Mouse (Mus musculus) bone marrow macrophage, adult 2 months (primary cell): ENCODE results near the gene Tas1r1. TPM values are rescaled to one million over a fixed set of nuclear protein-coding genes. Genes with fewer than 3 reads are reported as not detected.
"Not testable (repeated sequence)": the region's sequence is repeated elsewhere in the genome, so short reads cannot be mapped to it uniquely, and the experiment has no call there.

Source experiments
- H3K27ac ChIP-seq: 2 replicates; pipeline ENCODE4 v1.5.1; 2012; ENCODE audit warnings: low read depth, low read length; ENCODE audit not compliant: insufficient read depth
- H3K4me1 ChIP-seq: 2 replicates; pipeline ENCODE4 v1.6.1; 2012; ENCODE audit warnings: low read length; ENCODE audit not compliant: control insufficient read depth, insufficient read depth
- H3K4me3 ChIP-seq: 2 replicates; pipeline ENCODE4 v1.5.1; 2012; ENCODE audit warnings: mild to moderate bottlenecking, low read length, moderate library complexity; ENCODE audit not compliant: insufficient read depth
- CTCF ChIP-seq: IDR thresholded peaks from 2 replicates; pipeline ENCODE4 v1.5.1; 2012; ENCODE audit warnings: low read depth, mild to moderate bottlenecking, low read length, moderate library complexity
- POLR2A ChIP-seq: IDR thresholded peaks from 2 replicates; pipeline ENCODE4 v1.6.1; 2012; ENCODE audit warnings: mild to moderate bottlenecking, low read depth, low read length, borderline replicate concordance
- polyA plus RNA-seq: library from polyadenylated mRNA; stranded (reverse); fragments of >200 nt; gene quantifications from 2 replicates; pipeline ENCODE4 v1.2.4, GENCODE M21; 2012; ENCODE audit not compliant: missing spikeins, insufficient read depth, insufficient read length

Tas1r1 gene
- polyA plus RNA-seq, 1 experiment: not detected

GRCm38 (mm10) chr4:152044609-152045008 lies 6.2 kb upstream of the Tas1r1 start:
- no peak for TF ChIP-seq POLR2A
- TF ChIP-seq CTCF: no peak
- peaks cover 3% of the 10 kb centered on the region; the same call in 1 of the 2 replicates for H3K4me1 ChIP-seq
- H3K4me3 ChIP-seq: no peak overlapping the region
- no peak overlapping the region for H3K27ac ChIP-seq

DNA sequence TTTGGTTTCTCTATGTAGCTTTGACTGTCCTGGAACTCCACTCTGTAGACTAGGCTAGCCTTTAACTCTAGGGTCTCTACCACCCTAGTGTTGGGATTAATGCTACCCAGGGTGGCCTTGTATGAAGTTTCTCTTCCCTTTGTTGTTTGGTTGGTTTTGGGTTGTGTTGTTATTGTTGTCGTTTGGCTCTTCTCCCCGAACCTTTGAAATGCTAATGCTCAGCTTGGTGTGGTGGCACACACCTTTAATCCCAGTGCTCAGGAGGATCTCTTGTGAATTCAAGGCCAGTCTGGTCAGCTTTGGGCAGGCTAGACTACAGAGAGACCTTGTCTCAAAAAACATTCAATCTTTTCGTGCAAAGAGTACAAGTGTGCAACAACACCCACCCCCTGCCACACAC lies 4.8 kb upstream of the Tas1r1 start:
- peaks cover 3% of the 10 kb centered on the region; the same call in 1 of the 2 replicates for H3K4me1 ChIP-seq
- H3K27ac ChIP-seq: no peak overlapping the region
- no peak overlapping the region for H3K4me3 ChIP-seq
- TF ChIP-seq CTCF: no peak
- no peak for TF ChIP-seq POLR2A

- H3K4me1 ChIP-seq: peaks cover 3% of the 10 kb centered on the region; the same call in 1 of the 2 replicates
- no peak overlapping the region for H3K27ac ChIP-seq
- TF ChIP-seq POLR2A (no peak), CTCF (no peak)
- no peak overlapping the region for H3K4me3 ChIP-seq
These were observed 3.7 kb upstream of the Tas1r1 start for GRCm38 (mm10) chr4:152041924-152042641.

- TF ChIP-seq POLR2A (no peak), CTCF (no peak)
- Histone ChIP-seq H3K4me1 (peaks cover 3% of the 10 kb centered on the region; the same call in 1 of the 2 replicates), H3K27ac (no peak overlapping the region), H3K4me3 (peak overlapping the region; percentile 96)
These were observed 1.5 kb upstream of the Tas1r1 start for GRCm38 (mm10) chr4:152039831-152040310.

GRCm38 (mm10) chr4:152038985-152039830 lies 840 bp upstream of the Tas1r1 start, which contains the start of gene Nol9:
TSS of gene Nol9 (plus strand) at chr4:152039321.
- H3K27ac ChIP-seq: no peak within 1 kb of the TSS
- H3K4me3 ChIP-seq: peak within 1 kb of the TSS; percentile 96
- no peak for TF ChIP-seq POLR2A
- peak; percentile 69 for TF ChIP-seq CTCF
- peaks cover 3% of the 10 kb centered on the region; the same call in 1 of the 2 replicates for H3K4me1 ChIP-seq

- H3K4me1 ChIP-seq, H3K4me3 ChIP-seq, H3K27ac ChIP-seq: not testable (repeated sequence)
These were observed 1.9 kb downstream of the Tas1r1 start for GRCm38 (mm10) chr4:152036464-152036863.

GRCm38 (mm10) chr4:152032922-152033321 lies 5.4 kb downstream of the Tas1r1 start:
- H3K4me1 ChIP-seq: peaks cover 2% of the 10 kb centered on the region
- H3K27ac ChIP-seq: no peak overlapping the region
- H3K4me3 ChIP-seq: no peak overlapping the region
- TF ChIP-seq POLR2A: no peak

- TF ChIP-seq POLR2A (no peak), CTCF (no peak)
- no peak overlapping the region for H3K27ac ChIP-seq
- H3K4me1 ChIP-seq: peaks cover 9% of the 10 kb centered on the region
These were observed 8.4 kb downstream of the Tas1r1 start for GRCm38 (mm10) chr4:152029997-152030396.

DNA sequence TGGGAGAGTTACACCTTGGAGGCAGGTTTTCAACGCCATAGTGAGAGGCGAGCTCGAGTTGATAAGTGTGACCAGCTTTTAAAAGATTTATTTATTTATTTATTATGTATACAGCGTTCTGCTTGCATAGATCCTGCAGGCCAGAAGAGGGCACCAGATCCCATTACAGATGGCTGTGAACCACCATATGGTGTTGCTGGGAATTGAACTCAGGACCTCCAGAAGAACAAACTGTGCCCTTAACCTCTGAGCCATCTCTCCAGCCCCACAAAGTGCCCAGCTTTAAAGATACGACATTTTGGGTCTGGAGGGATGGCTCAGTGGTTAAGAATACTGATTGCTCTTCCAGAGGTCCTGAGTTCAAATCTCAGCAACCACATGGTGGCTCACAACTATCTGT lies 9.3 kb downstream of the Tas1r1 start:
- TF ChIP-seq CTCF: no peak
- TF ChIP-seq POLR2A: no peak
- H3K27ac ChIP-seq: no peak overlapping the region
- H3K4me3 ChIP-seq: no peak overlapping the region
- peaks cover 9% of the 10 kb centered on the region for H3K4me1 ChIP-seq

More at GRCm38 (mm10) chr4:152029997-152030396, 8.4 kb downstream of the Tas1r1 start:
- H3K4me3 ChIP-seq: no peak overlapping the region

- TF ChIP-seq CTCF (no peak), POLR2A (no peak)
- no peak overlapping the region for H3K4me3 ChIP-seq
- peaks cover 9% of the 10 kb centered on the region for H3K4me1 ChIP-seq
- no peak overlapping the region for H3K27ac ChIP-seq
These were observed 9.9 kb downstream of the Tas1r1 start for GRCm38 (mm10) chr4:152028456-152028855.
